Mouse (Mus musculus): Measurements from ENCODE around the gene Cx3cr1.

GRCm38 (mm10) chr9:120043115-120043514, 26.6 kb downstream of the Cx3cr1 start:
- TF ChIP-seq POLR2A (IDR thresholded peaks at IDR 0.05; ENCODE audit: insufficient read depth, low read depth, low read length) (no peak), CTCF (IDR thresholded peaks at IDR 0.05) (no peak)
